Mouse (Mus musculus): ENCODE results near the gene Wwtr1.

DNA sequence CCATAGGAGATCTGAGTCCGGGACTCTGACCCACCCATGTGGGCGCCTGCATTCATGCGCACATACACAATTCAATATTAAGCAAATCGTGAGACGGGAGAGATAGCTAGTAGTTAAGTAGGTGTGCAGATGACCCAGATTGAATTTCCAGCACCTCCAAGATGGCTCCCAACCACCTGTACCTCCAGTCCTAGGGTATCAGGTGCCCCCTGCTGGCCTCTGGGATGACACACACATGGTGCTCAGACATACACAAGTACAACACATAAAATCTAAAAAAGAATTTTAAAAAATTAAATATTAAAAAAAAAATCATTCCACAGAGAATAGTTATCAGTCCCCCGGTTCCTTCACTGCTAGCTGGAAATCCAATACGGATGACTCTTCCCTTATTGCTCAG is 60.7 kb downstream of the Wwtr1 start:
- TF ChIP-seq CTCF (IDR thresholded peaks at IDR 0.05; ENCODE audit: low read depth, low read length): no peak
- no peak for TF ChIP-seq POLR2A (IDR thresholded peaks at IDR 0.05; ENCODE audit: extremely low read depth, insufficient read depth, low read length)

Data from liver, adult 2 months (tissue).